Mouse (Mus musculus) megakaryocyte progenitor cell, adult 5-6 weeks (primary cell): ENCODE data around the gene Max. TPM values are rescaled to one million over a fixed set of nuclear protein-coding genes. Genes with fewer than 3 reads are reported as not detected.

ENCODE experiments used
- ATAC-seq: replicated peaks from 2 replicates; pipeline ENCODE4 v1.8.0; 2016; ENCODE audit warnings: mild to moderate bottlenecking, moderate TSS enrichment, inconsistent platforms; ENCODE audit not compliant: poor library complexity
- total RNA-seq, 2 experiments: library from RNA; stranded (forward) in 1 of 2; stranded (reverse) in 1 of 2; fragments of 157-497, 149-512 nt in 1 of 2; fragments of 200-1000 nt in 1 of 2; gene quantifications; 2 replicates each; pipeline versions ENCODE4 v1.2.3 to v1.2.4; 2015 to 2017

Gene Max
- total RNA-seq (2015) (114 and 116 TPM in 2 replicates), total RNA-seq (2017) (100 and 122 TPM in 2 replicates)

GRCm38 (mm10) chr12:76961932-76962891 is at the start of gene Max:
Gene Max (minus strand): TSS chr12:76962201.
- peak; percentile 90 for ATAC-seq

- ATAC-seq, result no peak
Measured at GRCm38 (mm10) chr12:77011092-77011720, 49.2 kb upstream of the Max start.

GRCm38 (mm10) chr12:77009202-77010030 is 47.4 kb upstream of the Max start:
- peak; percentile 89 for ATAC-seq

- ATAC-seq, result no peak
Measured at GRCm38 (mm10) chr12:77004893-77005292, 42.9 kb upstream of the Max start.

- ATAC-seq, result peak; percentile 60
Measured at GRCm38 (mm10) chr12:77002551-77003228, 40.7 kb upstream of the Max start.

- no peak for ATAC-seq
Measured at GRCm38 (mm10) chr12:77001312-77001711, 39.3 kb upstream of the Max start.

GRCm38 (mm10) chr12:77000705-77001284 is 38.8 kb upstream of the Max start:
- ATAC-seq, result 0 out of 2 replicates have a peak, but pooled peaks have one; percentile 21

- ATAC-seq, result peak; percentile 83
Measured at GRCm38 (mm10) chr12:77000096-77000704, 38.2 kb upstream of the Max start.

- no peak for ATAC-seq
Measured at GRCm38 (mm10) chr12:76994766-76995165, 32.8 kb upstream of the Max start.

GRCm38 (mm10) chr12:76992891-76993529 is 31.0 kb upstream of the Max start:
- no peak for ATAC-seq

GRCm38 (mm10) chr12:76982818-76983471 is 20.9 kb upstream of the Max start:
- no peak for ATAC-seq

- no peak for ATAC-seq
Measured at GRCm38 (mm10) chr12:76979530-76979929, 17.5 kb upstream of the Max start.

GRCm38 (mm10) chr12:76972669-76973068 is 10.7 kb upstream of the Max start:
- no peak for ATAC-seq

GRCm38 (mm10) chr12:76972241-76972640 is 10.2 kb upstream of the Max start:
- no peak for ATAC-seq

- ATAC-seq, result no peak
Measured at GRCm38 (mm10) chr12:76971642-76972221, 9.7 kb upstream of the Max start.

GRCm38 (mm10) chr12:76965876-76966275 is 3.9 kb upstream of the Max start:
- ATAC-seq, result no peak

GRCm38 (mm10) chr12:76965089-76965488 is 3.1 kb upstream of the Max start:
- ATAC-seq, result no peak
